Mouse (Mus musculus) MEL-GATA-1-ER (cell line): ENCODE data around the gene Wdr24.

ENCODE experiments used
- DNase-seq: peaks from one replicate; pipeline ENCODE4 v3.0.0-alpha.2; 2012; ENCODE audit warnings: low read depth; ENCODE audit errors: extremely low read depth

Gene Wdr24

DNA sequence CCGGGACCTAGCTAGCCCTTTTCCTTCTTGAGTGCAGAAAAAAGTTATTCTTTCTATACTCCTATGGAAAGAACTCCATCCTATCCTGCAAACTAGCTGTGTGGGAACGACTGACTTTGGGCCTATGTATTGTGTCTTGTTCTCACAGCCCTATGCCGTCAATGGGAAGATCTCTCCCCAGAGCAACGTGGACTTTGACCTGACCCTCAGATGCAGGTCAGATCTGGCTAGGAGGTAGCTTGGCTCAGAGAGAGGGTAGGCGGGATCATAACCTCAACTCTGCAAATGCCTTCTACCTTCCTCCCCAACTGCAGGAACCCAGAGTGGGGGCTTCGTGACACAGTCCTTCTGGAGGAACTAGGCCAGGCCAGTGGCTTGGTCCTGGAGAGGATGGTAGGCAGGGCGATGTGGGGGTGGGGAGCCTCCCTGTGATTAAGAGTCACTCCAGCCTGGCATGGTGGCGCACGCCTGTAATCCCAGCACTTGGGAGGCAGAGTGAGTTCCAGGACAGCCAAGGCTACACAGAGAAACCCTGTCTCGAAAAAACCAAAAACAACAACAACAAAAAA lies 53.0 kb downstream of the Wdr24 start:
- DNase-seq: no peak

DNA sequence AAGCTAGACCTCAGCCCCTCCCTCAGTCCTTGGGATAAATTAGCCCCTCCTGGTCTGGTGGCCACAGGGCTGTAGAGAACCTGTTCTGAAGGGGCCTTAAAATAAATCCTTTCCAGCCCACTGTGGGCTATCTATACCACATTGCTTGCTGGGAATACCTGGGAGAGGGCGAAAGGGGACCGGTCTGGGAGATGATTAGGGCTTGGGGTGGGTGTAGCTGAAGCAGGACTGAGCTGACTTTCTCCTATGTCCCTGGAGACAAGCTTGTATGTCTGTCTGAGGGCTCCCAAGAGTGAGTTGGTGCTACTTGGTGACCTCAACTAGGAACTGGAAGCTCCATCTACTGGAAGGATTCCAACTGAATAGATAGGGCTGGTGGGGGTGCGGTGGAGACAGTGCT lies 53.6 kb downstream of the Wdr24 start:
- DNase-seq: no peak

DNA sequence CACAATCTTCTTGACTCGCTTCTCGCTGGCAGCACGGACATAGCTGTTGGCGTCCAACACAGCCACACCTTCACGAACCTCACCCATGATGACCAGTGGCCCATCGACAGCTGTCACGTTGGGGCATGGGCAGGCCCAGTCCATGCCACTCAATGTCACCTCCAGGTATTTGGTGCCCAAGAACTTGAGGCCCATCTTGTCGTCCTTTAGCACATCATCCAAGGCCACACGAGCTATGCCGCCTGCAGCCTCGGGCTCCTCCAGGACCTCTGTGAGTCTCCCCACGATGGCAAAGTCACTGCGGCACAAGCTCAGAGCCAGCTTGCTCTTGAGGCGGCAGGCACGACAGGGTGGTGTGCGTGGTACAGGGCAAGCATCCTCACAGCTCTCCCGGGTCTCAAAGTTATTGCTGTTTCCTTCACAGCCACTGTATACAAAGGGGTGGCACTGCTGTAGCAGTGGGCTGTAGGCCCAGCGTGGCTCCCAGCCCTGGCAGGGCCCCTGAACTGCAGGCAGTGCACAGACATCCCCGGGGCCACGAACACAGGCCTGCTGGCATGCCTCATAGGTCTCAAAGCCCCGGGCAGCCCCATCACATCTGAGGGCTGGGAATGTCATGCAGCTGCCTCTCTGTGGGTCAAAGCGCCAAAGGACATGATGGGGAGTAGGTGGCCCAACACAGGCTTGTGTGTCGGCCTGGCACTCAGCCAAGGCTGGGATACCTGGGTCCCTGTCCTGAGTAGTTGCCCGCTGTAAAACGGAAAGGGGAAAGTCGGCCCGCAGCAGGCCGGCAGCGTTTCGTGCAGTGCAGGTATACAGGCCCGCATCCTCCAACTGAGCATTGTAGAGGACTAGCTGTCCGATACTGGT lies 54.5 kb downstream of the Wdr24 start:
- DNase-seq: no peak
